Mouse (Mus musculus) heart, postnatal 14 days (tissue): ENCODE data around the gene Gan. TPM values are rescaled to one million over a fixed set of nuclear protein-coding genes. Genes with fewer than 3 reads are reported as not detected.

Experiments used
- DNase-seq, 2 experiments: peaks; one replicate each; pipeline ENCODE4 v3.0.0; 2021 to 2022
- intact Hi-C: fragments of 180-260 bp; cut with DNase I; formaldehyde crosslinking; loops from one replicate; pipeline ENCODE4 v1.15.1; 2025
- total RNA-seq, 2 experiments: library from RNA; stranded (reverse); gene quantifications; 2 replicates each; pipeline ENCODE4 v1.2.3; 2021

The Gan gene
- total RNA-seq, 2 experiments from 2014 or later: 6.0 to 6.3 TPM

DNA sequence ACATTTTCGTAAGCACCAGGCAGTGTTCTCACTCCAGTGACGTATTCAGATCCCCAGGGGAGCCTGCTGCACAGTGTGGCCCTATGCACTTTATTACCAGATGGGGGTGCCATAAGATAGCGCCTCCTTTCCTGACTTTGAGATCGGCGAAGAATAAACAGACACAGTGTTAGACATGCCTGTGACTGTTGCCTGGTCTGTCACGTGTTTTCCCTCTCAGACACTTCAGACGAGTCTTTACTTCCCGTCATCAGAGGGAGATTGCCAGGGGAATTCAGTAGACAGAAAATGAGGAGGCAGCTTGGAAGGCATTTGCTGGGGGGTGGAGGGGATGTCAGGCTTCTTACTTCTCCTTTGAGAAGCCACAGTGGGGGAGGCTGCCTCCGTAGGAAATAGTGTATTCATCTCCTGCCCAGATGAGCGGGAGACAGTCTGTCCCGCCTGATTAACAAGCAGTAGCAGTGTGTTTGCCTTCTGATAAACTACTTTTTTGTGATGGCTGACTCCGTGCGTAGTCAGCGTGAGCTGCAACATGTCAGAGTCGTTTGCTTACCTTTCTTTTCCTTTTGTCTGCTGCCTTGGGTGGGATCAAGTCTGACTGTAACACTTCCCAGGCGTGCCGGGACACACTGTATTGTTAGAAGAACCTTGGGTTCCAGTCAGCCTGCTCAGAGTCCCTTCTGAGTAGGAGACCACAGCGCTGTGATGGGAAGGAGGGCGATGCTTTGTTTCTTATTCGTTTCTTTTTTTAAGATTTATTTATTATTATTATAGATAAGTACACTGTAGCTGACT, 40.4 kb downstream of the Gan start:
- peak; percentile 61 to 79 for DNase-seq
- intact Hi-C loops: loop anchor here (2.0 to 10.0 kb wide), 3 partner anchors 91 to 376 kb away; no protein-coding TSS in a partner anchor

DNA sequence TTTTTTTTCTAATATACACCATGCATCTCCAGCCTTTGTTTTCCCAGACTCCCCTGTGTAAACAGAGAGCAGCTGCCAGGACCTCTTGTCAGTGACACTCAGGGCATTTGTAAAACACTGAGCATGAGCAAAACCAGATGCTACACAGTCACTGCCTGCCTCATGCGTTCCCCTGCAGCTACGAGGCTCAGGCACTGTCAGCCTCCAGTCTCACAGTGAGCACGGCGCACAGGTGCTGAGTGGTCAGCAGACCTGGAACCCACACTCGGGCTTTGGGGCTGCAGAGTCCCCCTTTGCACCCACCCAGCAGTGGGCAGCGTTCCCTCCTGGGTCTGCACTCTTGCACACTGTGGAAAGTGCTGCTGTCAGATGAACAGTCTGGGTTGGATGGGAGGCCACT, 41.7 kb downstream of the Gan start:
- intact Hi-C loops: loop anchor here (2.0 to 10.0 kb wide), 3 partner anchors 92 to 375 kb away; no protein-coding TSS in a partner anchor

DNA sequence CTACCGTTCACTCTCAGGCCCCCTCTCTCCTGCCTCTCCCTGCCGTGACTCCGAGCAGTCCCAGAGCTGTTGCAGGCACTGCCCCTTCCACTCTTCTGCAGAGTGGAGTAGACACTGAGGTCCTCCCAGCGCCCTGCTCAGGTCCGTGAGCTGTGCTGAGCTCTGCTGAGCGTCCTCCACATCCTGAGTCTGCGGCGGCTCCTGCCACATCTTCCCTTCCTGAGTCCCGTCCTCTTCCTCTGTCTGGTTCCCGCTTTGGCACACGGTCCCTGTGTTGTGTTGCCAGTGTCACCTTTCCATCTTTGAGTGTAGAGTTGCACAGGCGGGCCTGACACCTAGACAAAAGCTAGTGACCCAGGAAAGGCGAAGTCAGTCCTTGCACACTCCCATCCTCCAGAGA, 42.4 kb downstream of the Gan start:
- no peak for DNase-seq
- intact Hi-C loops: no loop called here

More for the DNA sequence above, 41.7 kb downstream of the Gan start:
- DNase-seq: peak; percentile 32 to 47

DNA sequence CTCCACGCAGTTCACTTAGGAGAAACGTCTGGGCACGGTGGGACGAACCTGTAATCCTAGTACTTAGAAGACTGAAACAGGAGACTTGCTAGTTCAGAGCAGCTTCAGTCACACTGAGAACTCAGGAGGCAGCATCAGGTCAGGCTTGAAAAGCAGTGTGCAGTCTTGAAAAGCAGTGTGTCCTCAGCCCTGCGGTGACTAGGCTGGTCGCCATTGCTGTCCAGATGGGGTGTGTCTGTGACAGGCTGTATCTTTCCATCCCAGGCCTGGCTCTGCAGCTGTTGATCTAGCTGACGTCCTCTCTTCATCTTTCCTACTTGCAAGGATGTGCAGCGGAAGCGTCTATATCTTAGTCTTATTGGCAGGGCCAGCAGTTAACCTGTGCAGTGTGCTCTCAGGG, 42.9 kb downstream of the Gan start:
- intact Hi-C loops: no loop called here
- peak; percentile 32 to 42 for DNase-seq

DNA sequence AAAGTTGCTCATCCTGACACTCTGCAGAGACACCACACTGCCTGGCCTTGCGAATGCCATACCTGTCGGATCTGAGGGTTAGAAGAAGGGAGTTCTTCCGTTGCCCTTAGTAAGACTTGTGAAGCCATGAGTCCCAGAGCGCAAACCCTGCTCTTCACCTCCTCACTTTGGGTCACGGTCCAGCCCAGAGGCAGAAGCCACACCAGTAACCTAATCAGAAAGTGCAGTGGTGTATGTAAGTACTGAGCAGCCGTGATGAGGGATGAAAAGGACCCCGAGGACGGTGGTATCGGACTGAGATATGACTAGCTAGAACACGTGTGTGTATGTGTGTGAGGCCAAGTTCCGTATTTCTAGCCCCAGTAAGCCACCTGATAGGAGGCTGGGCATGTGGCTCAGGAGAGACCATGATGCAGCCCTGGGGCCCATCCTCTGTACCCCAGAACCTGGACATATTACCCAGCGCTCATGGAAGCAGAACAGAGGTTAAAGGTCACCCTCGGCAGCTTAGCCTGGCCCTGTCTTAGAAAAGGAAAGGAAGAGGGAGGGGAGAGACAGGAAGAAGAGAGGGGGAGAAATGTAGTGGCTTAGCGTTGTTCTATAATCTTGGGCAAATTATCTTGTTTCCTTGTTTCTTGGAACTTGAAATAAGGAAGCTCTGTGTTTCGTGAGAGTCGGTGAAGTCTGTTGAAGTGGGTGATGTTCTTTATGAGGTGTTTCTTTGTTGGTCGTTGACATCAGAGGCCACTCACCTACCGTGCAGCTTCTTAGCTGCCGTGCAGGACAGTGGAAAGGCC, 43.5 kb downstream of the Gan start:
- no peak for DNase-seq
- intact Hi-C loops: no loop called here

DNA sequence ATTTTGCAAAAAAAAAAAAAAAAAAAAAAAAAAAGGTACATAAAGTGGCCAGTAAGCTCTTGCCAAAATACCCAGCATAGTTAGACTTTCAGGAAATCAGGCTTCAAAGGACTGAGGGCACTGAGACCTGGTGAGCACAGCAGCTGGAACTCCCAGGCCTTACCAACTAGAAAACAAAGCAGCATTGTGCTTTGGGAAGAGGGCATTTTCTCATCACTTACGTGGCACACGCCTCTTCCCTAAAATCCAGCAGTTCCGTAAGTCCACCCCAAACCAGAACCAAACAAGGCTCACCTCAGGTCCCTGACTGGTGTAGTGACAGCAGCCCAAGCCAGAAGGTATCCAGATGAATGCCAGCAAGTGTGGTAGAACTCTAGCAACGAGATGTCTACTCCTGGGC, 45.1 kb downstream of the Gan start:
- no peak for DNase-seq
- intact Hi-C loops: no loop called here

DNA sequence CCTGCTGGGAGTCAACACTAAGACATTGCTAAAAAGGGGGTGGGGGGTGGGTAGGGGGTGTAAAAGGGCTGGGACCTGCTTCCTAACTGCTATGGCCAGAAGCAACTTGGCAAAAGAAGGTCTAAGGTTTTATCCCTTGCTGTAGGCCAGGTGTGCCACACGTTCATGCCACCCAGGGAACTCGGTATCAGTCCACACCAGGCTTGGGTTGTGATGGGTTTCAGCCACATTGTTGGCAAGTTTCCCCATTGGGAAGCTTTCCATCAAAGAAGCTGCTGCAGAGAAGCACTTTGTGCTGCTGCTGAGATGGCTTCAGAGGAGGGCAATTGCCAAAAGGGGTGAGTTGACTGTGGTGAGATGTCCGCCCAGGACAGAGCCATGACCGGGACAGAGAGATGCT, 47.9 kb downstream of the Gan start:
- intact Hi-C loops: no loop called here
- DNase-seq: no peak

DNA sequence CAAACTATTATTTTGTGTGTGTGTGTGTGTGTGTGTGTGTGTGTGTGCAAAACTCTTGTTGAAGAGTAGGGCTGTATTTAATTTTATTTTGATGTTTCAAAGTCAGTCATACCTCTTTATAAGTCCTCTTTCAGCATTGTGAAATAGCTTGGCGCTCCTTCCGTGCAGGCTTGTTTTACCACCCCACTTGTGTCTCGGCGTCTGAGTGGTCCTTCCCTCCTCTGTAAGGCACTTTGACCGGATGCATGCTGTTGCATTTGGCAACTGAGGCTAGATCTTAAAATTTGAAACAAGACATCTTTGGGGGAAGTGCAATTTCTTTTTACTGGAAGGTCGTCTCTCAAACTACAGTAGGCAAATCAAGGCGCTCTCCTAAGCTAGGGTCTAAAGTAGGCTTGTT, 48.7 kb downstream of the Gan start:
- intact Hi-C loops: no loop called here

DNA sequence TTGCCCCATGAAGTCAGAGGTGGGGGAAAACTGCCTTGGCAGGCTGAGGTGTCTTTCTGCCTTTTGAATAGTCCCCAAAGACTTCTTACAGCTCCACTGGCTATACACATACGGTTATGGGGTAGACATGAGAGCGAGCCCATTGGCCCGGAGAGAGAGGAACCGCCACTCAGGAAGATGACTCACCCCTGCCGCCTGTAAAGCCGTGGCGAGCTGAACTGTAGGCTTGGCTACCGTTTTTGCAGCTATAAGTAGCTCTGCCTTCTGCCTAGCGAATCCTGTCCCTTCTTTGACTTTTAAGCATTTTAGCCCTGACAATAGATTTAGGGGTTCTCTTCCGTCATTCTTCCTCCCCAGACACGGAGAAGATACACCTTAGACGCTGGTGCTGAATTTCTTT, 51.2 kb downstream of the Gan start:
- DNase-seq: no peak
- intact Hi-C loops: no loop called here

More for the DNA sequence above, 48.7 kb downstream of the Gan start:
- no peak for DNase-seq

DNA sequence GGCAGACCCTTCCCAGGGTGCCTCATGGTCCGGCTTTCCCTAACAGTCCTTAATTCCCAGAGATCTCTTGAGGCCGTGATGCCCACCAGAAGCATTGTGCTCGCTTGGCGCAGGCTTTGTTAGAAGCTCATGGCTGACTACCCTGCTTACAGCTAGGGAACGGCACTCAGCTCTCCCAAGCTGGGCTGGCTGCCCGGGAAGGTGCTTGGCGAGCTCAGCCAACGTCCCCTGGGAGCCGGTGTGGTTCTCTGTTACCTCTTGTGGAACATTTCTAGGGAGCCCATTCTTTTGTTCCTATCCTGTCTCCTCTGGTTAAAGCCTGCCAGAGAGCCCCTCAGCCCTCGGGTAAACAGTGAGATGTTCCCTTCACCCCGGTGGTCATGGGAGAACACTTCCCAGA, 54.2 kb downstream of the Gan start:
- intact Hi-C loops: no loop called here
- peak; percentile 27 to 38 for DNase-seq

DNA sequence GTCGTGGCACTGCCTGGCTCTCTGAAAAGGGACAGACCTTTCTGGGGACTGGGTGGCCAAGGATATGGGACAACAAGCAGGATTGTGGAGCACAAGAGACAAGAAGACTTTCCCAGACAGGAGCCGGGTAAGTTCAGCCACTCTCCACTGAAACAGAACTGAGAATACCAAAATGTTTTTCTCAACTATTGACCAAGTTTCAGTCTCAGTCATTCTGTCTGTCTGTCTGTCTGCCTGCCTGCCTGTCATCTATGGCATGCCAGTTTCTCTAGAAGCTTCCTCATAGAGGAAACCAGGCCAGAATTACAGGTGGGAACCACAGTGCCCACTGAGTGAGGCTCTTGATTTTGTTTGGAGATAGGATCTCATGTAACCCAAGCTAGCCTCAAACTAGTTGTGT, 59.8 kb downstream of the Gan start:
- intact Hi-C loops: no loop called here

DNA sequence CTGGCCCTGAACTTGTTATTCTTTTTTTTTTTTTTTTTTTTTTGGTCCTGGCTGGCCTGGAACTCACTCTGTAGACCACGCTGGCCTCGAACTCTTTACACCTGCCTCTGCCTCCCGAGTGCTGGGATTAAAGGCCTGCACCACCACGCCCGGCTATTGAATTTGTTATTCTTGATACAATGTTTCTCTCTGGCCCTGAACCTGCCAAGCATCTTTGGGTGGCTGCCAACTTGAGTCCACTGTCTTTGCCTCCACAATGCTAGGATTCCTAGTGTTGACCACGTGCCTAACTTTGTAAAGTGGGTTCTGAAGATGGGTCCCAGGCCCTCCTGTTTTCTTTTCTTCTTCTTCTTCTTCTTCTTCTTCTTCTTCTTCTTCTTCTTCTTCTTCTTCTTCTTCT, 64.5 kb downstream of the Gan start:
- intact Hi-C loops: loop anchor here (10.0 kb wide), 1 partner anchor 342 kb away; no protein-coding TSS in a partner anchor
- DNase-seq: peak in 1 of 2 experiments; percentile 20

More for the DNA sequence above, 59.8 kb downstream of the Gan start:
- no peak for DNase-seq

DNA sequence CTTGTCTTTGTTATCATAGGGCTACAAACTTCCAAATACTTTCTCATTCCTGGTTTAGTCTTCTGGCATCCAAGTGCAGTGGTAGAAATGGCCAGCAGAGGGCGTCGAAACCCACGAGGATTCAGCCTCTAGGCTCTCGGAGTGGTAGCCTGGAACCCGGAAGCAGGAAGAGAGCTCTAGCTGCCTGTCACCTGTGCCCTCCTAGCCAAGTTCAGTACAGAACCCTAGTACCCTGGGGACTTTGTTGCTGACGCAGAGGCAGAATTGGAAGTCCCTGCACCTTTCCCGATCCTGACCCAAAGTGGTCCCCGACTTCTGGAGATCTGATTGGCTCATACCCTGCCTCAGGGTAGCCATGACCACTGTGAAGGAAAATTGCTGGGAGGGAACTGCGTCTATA, 66.7 kb downstream of the Gan start:
- intact Hi-C loops: loop anchor here (1.0 to 10.0 kb wide), 3 partner anchors 154 to 340 kb away; no protein-coding TSS in a partner anchor

DNA sequence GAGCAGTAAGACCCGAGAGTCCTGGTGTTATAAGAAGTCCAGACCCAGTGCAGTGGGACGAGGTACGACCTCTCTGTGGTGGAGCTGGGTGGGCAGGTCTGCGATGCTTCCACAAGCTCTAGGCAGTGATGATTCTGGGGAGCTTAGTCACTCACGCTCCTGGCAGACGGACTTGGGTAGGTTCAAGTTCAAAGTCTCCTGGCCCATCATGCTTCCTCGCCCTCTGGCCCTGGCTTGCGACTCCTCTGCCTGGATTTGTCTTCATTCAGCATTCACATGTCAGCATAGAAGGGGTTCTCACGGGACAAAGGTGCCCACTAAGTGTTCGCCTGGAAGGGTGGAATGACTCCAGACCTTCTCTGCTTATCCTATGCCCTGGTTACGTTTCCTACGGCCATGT, 68.4 kb downstream of the Gan start:
- DNase-seq: no peak
- intact Hi-C loops: loop anchor here (10.0 kb wide), 1 partner anchor 338 kb away; no protein-coding TSS in a partner anchor

More for the DNA sequence above, 66.7 kb downstream of the Gan start:
- peak; percentile 84 to 93 for DNase-seq

DNA sequence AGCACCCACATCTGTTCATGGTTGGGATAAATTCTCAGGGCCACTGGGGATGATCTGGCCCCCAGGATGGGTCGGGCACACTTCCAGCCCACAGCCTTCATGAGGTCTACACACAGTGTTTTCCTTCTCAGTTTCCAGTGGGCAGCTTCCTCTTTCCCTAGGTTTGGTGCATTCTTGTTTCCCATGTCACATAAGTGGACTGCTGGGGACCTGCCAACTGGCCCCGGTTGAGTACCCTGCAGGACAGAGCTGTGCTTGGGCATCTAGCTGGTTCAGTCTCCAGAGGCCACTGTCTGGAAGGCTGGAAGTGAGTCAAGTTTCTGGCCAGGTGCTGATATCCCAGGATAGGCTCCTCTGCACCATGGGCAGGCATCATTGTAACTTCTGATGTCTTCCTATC, 69.4 kb downstream of the Gan start:
- intact Hi-C loops: loop anchor here (10.0 kb wide), 1 partner anchor 337 kb away; no protein-coding TSS in a partner anchor
- peak in 1 of 2 experiments; percentile 6 for DNase-seq

DNA sequence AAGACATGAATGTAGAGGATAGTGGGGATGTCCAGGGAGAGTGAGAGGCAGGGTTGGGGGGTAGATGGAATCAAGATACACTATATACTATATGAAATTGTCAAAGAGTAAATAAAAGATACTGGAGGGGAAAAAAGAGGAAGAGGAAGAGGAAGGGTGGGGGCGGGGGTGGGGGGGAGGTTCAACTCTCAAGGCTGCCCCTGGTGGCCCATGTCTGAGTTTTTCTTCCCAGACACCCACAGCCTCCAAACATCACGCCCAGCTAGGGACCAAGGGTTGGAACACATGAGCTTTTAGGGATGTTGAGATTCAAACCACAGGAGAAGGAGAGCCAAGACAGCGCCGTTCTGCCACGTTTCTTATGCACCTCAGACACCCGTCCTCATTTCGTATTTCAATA, 75.3 kb downstream of the Gan start:
- no peak for DNase-seq
- intact Hi-C loops: no loop called here

DNA sequence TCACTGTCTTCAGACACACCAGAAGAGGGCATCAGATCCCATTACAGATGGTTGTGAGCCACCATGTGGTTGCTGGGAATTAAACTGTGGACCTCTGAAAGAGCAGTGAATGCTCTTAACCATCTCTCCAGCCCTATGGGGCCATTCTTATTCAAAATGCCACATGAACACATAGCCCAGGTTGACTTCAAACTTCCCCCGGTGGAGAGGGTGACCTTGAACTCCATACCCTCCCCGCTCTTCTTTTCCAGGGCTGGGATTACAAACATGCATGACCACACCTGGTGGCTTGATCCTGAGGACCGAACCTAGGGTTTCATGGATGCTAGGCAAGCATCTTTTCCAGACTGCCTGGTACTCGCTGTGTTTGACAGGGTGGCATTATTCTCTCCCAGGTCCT, 78.6 kb downstream of the Gan start:
- intact Hi-C loops: no loop called here
- no peak for DNase-seq

DNA sequence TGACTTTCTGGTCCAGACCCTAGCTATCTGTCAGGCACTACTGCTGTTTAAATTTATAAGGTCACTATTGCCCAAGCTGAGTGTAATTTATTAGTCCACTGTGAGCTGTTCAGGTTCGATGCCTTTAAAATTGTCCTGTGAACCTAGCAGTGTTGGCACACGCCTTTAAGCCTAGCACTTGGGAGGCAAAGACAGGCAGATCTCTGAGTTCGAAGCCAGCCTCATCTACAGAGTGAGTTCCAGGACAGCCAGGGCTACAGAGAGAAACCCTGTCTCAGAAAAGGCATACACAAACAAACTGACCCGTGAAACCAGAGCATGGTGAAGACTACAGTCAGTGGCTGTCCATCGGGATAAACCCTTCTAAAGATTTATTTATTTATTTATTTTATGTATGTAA, 82.4 kb downstream of the Gan start:
- intact Hi-C loops: no loop called here
- DNase-seq: no peak

DNA sequence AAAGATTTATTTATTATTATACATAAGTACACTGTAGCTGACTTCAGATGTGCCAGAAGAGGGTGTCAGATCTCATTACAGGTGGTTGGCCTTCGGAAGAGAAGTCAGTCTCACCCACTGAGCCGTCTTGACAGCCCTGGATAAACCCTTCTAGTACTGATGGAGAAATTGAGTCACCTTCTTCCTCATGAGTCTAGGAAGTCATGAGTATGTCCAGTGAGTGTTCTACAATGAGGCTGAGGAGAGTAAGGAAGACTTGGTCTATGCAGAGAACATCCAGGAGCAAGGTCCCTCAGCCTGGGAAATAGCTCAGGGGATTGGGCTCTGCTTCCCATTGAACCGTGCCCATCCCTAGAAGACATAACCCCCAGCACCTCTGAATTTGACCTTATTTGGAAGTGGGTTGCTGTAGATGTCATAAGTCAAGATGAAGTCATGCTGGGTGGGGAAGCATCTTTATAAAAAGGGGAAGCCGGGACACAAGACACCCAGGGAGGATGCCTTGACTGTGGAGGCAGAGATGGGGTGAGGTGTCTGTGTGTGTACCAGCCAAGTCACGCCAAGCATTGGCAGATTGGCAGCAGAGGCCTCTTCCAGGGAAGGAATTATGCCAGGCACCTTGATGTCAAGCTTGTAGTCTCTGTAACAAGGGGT, 83.0 kb downstream of the Gan start:
- intact Hi-C loops: no loop called here
- no peak for DNase-seq

DNA sequence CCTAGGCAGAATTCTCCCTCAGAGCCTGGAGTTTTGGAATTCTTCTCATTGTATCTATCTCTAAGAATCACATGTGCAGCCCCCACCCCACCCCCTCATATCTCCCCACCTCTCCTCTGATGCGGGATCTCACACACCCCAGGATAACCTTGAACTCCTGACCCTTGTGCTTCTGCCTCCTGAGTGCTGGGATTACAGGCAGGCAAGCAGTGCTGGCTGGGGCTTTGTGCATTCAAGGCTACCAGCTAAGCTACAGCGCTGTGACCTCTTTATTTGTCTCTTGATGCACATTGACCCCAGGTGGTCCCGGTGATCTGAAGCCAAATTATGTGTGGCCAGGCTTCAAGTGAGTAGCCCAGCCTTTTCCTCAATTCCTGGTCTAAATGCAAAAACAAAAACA, 83.9 kb downstream of the Gan start:
- intact Hi-C loops: no loop called here
- DNase-seq: no peak

DNA sequence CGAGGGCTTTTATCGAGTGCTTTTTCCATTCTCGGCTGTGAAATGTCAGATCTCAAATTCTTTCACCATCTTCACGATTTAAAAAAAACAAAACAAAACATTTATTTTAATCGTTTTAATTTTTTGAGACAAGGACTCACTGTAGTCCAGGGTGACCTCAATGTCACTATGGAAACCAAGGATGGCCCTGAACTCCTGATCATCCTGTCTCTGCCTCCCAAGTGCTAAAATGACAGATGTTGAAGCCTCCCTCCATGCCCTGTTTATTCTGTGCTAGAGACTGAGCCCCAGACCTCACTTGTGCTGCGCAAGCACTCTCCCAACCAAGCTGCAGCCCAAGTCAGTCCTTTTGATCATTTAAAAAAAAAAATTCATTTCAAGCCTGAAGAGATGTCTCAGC, 84.4 kb downstream of the Gan start:
- no peak for DNase-seq
- intact Hi-C loops: no loop called here
